Comparison of ENCODE assay signal across 8 mouse cellular contexts in genomic region chr19:24621610-24622220, GRCm38 (mm10). TPM values are rescaled to one million over a fixed set of nuclear protein-coding genes. Genes with fewer than 3 reads are reported as not detected.
DNase-seq lines count a peak whose midpoint lies in the region; ATAC-seq and TF ChIP-seq lines count a peak whose summit lies in the region.

No protein-coding gene starts in this region.

- peak; percentile 35 for TF ChIP-seq CTCF in C2C12 (IDR thresholded peaks at IDR 0.05; ENCODE audit: control insufficient read depth, insufficient read depth, insufficient read length)
- TF ChIP-seq CTCF in cortical plate, adult 2 months (IDR thresholded peaks at IDR 0.05; ENCODE audit: extremely low read depth, insufficient read depth, low read length): peak; percentile 74
- TF ChIP-seq CTCF in kidney, postnatal 0 days (IDR thresholded peaks at IDR 0.05; ENCODE audit: low read depth): peak; percentile 90

- H3K9me3 ChIP-seq in kidney, postnatal 0 days (replicated peaks; ENCODE audit: low read length): no peaks in the 10 kb centered on the region
- no peaks in the 10 kb centered on the region for H3K9me3 ChIP-seq in liver, embryonic 13.5 days (replicated peaks)
- H3K9me3 ChIP-seq in neural tube, embryonic 14.5 days (ENCODE audit: control insufficient read depth, low read length): no peaks in the 10 kb centered on the region

- no peak overlapping the region for H3K9ac ChIP-seq in kidney, postnatal 0 days (ENCODE audit: low read depth, low read length)
- no peak overlapping the region for H3K9ac ChIP-seq in liver, embryonic 13.5 days
- no peak overlapping the region for H3K9ac ChIP-seq in neural tube, embryonic 14.5 days (replicated peaks; ENCODE audit: low read depth, low read length)

- H3K36me3 ChIP-seq in C2C12 (ENCODE audit: control insufficient read depth, insufficient read depth): no peaks in the 10 kb centered on the region
- H3K36me3 ChIP-seq in kidney, postnatal 0 days (ENCODE audit: insufficient read depth, low read length): no peaks in the 10 kb centered on the region
- H3K36me3 ChIP-seq in liver, embryonic 13.5 days: no peaks in the 10 kb centered on the region
- no peaks in the 10 kb centered on the region for H3K36me3 ChIP-seq in neural tube, embryonic 14.5 days (ENCODE audit: control insufficient read depth, insufficient read depth, low read length)

- H3ac ChIP-seq in C2C12 (ENCODE audit: control insufficient read depth, insufficient read length, low read depth): no peak overlapping the region

- H3K27me3 ChIP-seq in C2C12 (ENCODE audit: control insufficient read depth, insufficient read depth, insufficient read length): no peaks in the 10 kb centered on the region
- no peaks in the 10 kb centered on the region for H3K27me3 ChIP-seq in kidney, postnatal 0 days (ENCODE audit: insufficient read depth, low read length)
- H3K27me3 ChIP-seq in liver, embryonic 13.5 days: 0 out of 2 replicates have a peak, but pooled peaks cover 2% of the 10 kb centered on the region
- H3K27me3 ChIP-seq in neural tube, embryonic 14.5 days (ENCODE audit: control insufficient read depth, insufficient read depth, low read length): no peaks in the 10 kb centered on the region

- H3K79me3 ChIP-seq in C2C12 (ENCODE audit: low read depth): no peaks in the 10 kb centered on the region

- H3K4me3 ChIP-seq in C2C12 (ENCODE audit: insufficient read depth, poor library complexity, severe bottlenecking): no peak overlapping the region
- H3K4me3 ChIP-seq in cortical plate, adult 2 months (ENCODE audit: insufficient read depth, low read length): no peak overlapping the region
- H3K4me3 ChIP-seq in kidney, postnatal 0 days (replicated peaks; ENCODE audit: low read depth, low read length): no peak overlapping the region
- no peak overlapping the region for H3K4me3 ChIP-seq in liver, embryonic 13.5 days (replicated peaks)
- no peak overlapping the region for H3K4me3 ChIP-seq in neural tube, embryonic 14.5 days (ENCODE audit: low read depth, low read length)

- H3K4me2 ChIP-seq in kidney, postnatal 0 days (ENCODE audit: low read length): no peak overlapping the region
- no peak overlapping the region for H3K4me2 ChIP-seq in liver, embryonic 13.5 days
- no peak overlapping the region for H3K4me2 ChIP-seq in neural tube, embryonic 14.5 days (ENCODE audit: low read depth, low read length)

- no peak overlapping the region for H3K27ac ChIP-seq in cortical plate, adult 2 months (ENCODE audit: insufficient read depth, low read length)
- no peak overlapping the region for H3K27ac ChIP-seq in kidney, postnatal 0 days
- no peak overlapping the region for H3K27ac ChIP-seq in liver, embryonic 13.5 days
- no peak overlapping the region for H3K27ac ChIP-seq in neural tube, embryonic 14.5 days (ENCODE audit: low read depth, low read length)

- DNase-seq in gastrocnemius, postnatal 10 days: peak; percentile 82
- peak; percentile 90 for DNase-seq in kidney, postnatal 0 days (ENCODE audit: low spot score)
- peak; percentile 48 for DNase-seq in liver, embryonic 13.5 days
- peak; percentile 87 for DNase-seq in testis, postnatal 10 days (ENCODE audit: low spot score)

- H3K4me1 ChIP-seq in cortical plate, adult 2 months (ENCODE audit: control insufficient read depth, insufficient read depth, low read length): no peaks in the 10 kb centered on the region
- H3K4me1 ChIP-seq in kidney, postnatal 0 days (replicated peaks; ENCODE audit: insufficient read depth, low read length): no peaks in the 10 kb centered on the region
- H3K4me1 ChIP-seq in liver, embryonic 13.5 days (replicated peaks): 0 out of 2 replicates have a peak, but pooled peaks cover 4% of the 10 kb centered on the region
- no peaks in the 10 kb centered on the region for H3K4me1 ChIP-seq in neural tube, embryonic 14.5 days (ENCODE audit: control insufficient read depth, insufficient read depth, low read length)

- 30% methylated on average over 8 of the region's 8 CpGs for whole genome bisulfite sequencing in kidney, postnatal 0 days
- 25% methylated on average over 8 of the region's 8 CpGs for WGBS in liver, embryonic 13.5 days (ENCODE audit: insufficient replicate concordance)
- WGBS in neural tube, embryonic 14.5 days: 30% methylated on average over 8 of the region's 8 CpGs

- ATAC-seq in activated CD4-positive, CD25-positive, alpha-beta regulatory T cell, adult 4 months: peak; percentile 65
- 0 out of 2 replicates have a peak, but pooled peaks have one; percentile 54 for ATAC-seq in kidney, postnatal 0 days (replicated peaks; ENCODE audit: low FRiP score, low read depth)
- ATAC-seq in liver, embryonic 13.5 days (ENCODE audit: low read depth): no peak
- peak; percentile 79 for ATAC-seq in neural tube, embryonic 14.5 days (ENCODE audit: low read depth)

- no peaks in the 10 kb centered on the region for H3K79me2 ChIP-seq in C2C12 (ENCODE audit: control insufficient read depth, insufficient read depth)

- no peak for TF ChIP-seq POLR2A in cortical plate, adult 2 months (IDR thresholded peaks at IDR 0.05; ENCODE audit: extremely low read depth, insufficient read depth, low read length)

TF ChIP-seq in C2C12, 6 proteins besides CTCF, POLR2A, EP300 and RAD21:
- TF ChIP-seq CEBPB (IDR thresholded peaks at IDR 0.05; ENCODE audit: low read depth) (no peak), MAX (IDR thresholded peaks at IDR 0.05) (no peak), USF1 (IDR thresholded peaks at IDR 0.05; ENCODE audit: low read depth) (no peak), MYOG (IDR thresholded peaks at IDR 0.05; ENCODE audit: control insufficient read depth, extremely low read depth, insufficient read length) (no peak), FOSL1 (IDR thresholded peaks at IDR 0.05; ENCODE audit: insufficient read depth, low read length, poor library complexity, severe bottlenecking) (no peak), MYOD1 (IDR thresholded peaks at IDR 0.05; ENCODE audit: control insufficient read depth, insufficient read length, low read depth) (no peak)

RNA-seq across cellular contexts. Expression of gene Tmem252, which starts 52.1 kb away (rescaled TPM):
- under 0.01 TPM for polyA plus RNA-seq in C2C12 (2012; fragmentation: generic; extraction: Trizol)
- not detected for polyA plus RNA-seq in activated CD4-positive, CD25-positive, alpha-beta regulatory T cell, adult 4 months (2017; shearing (Covaris generic))
- 0.44 and 0.48 TPM in 2 replicates for polyA plus RNA-seq in cortical plate, adult 2 months (2012; rRNA removed)
- total RNA-seq in gastrocnemius, postnatal 10 days (2021): under 1 TPM; 0.05 TPM
- polyA plus RNA-seq in kidney, postnatal 0 days (2015; fragmentation: Nextera tagmentation; extraction: Ambion mirVana): 17.5 and 21.5 TPM in 2 replicates
- 0.14 and 0.18 TPM in 2 replicates for polyA plus RNA-seq in liver, embryonic 13.5 days (2015; fragmentation: Nextera tagmentation; extraction: Ambion mirVana)
- 2.5 and 3.0 TPM in 2 replicates for polyA plus RNA-seq in neural tube, embryonic 14.5 days (2014; fragmentation: Nextera tagmentation; extraction: Ambion mirVana)

Comparison
In these comparisons a context has a peak if more than half of its experiments do, and no peak if none do; other contexts are left out.
1. CTCF ChIP-seq: peak in every context shown above with its lines; median percentile 90 in kidney, postnatal 0 days; 74 in cortical plate, adult 2 months; 35 in C2C12.